Mouse (Mus musculus): ENCODE data around the gene Synpr.

Synpr gene

GRCm38 (mm10) chr14:13551209-13551608 is 266.6 kb downstream of the Synpr start:
- DNase-seq (ENCODE audit: low spot score): no peak

GRCm38 (mm10) chr14:13553616-13554370 is 269.2 kb downstream of the Synpr start:
- DNase-seq (ENCODE audit: low spot score): no peak

- no peak for DNase-seq (ENCODE audit: low spot score)
Measured at GRCm38 (mm10) chr14:13554631-13555030, 270.1 kb downstream of the Synpr start.

DNA sequence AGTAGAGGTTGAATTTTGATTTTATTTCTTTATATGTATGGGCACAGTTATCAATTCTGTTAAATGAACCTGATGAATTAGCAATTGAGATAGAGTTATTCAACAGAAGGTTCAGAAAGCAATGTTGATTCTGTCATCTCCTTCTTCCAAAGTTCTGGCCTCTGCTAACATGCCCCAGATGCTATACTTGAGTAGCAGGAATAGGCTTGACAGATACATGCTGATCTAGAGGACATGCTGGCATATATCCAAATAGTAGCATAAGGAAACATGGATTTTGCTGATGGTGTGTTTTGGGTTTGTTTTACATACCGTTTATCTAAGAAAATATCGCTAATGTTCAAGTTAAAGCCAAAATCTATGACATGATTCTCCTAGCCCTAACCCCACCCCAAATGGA is 273.5 kb downstream of the Synpr start:
- no peak for DNase-seq (ENCODE audit: low spot score)

GRCm38 (mm10) chr14:13567250-13567649 is 282.7 kb downstream of the Synpr start:
- DNase-seq (ENCODE audit: low spot score): no peak

- no peak for DNase-seq (ENCODE audit: low spot score)
Measured at GRCm38 (mm10) chr14:13567996-13568395, 283.4 kb downstream of the Synpr start.

DNA sequence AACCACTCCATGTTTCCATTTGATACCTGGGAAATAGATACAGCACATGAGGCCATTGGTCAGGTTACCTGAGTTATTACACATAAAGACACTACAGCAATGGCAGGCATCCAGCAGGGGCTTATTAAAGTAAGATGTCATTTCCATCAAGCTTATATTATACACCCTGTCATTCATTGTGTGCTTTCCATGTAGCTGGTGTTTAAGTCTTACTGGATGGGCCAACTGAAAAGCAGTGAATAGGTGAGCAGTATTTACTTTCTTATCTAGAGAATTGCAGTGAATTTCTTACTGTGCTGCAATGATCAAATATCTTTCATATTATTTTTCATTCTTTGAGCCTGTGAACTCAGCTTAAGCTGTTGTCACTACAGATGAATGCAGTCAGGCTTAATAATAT is 287.4 kb downstream of the Synpr start:
- no peak for DNase-seq (ENCODE audit: low spot score)

DNA sequence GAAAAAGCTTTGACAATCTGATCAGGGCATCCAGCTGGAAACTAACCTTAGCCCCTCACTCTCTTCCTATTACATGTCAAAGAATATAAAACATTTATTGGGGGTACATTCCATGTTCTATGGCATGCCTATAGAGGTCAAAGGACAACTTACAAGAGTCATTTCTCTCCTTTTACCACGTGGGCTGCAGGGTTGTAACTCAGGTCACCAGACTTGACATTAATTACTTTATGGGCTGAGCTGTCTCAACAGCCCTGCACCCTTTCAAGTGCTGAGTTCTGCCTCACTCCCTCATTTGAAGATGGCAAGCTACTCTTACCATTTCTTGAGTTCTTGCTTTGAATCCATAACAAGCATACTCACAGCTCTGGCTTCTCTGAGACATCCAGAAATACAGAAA is 287.9 kb downstream of the Synpr start:
- no peak for DNase-seq (ENCODE audit: low spot score)

DNA sequence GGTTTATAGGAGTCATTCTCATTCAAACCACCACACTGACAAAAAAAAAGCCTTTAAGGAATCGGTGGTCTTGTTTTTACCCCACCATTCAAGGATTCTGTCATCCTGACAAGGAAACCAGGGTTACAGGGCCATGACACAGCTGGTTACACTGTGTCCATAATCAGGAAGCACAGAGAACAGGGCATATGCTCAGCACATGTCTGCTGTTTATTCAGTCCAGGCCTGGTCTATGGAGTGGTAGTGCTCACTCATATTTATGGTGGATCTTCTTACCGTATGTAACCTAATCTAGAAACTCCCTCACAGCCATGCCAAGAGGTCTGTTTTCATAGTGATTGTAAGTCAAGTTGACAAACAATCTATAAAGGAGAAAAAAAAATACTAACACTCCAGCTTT is 293.5 kb downstream of the Synpr start:
- DNase-seq (ENCODE audit: low spot score): no peak

GRCm38 (mm10) chr14:13578744-13579143 is 294.2 kb downstream of the Synpr start:
- DNase-seq (ENCODE audit: low spot score): no peak

DNA sequence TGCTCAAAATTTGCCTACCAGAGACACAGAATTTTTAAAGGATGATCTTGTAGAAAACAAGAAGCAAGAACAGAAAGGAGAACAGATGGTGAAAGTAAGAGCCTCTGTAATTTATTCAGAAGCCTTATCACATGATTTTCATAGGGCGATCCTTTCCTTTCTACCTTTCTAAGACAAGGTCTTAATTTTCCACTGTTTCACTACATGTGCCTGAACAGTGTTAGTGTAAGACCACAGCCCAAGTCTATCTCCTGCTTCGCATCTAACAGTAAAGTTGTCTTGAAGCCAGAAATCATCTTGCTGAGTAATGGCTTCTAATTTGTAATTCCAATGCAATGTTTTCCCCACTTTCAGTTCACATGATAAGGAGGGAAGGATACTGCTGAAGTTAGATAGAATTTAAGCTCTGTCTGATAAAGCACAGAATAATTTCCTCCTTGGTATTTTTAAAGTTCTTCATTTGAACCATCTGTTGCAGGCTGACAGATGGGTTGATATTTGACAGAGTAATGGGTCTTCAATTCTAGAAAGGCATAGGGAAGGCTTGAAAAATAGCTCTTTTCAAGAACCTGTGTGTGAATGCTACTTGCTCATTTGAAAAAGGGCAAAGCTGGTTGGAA is 308.9 kb downstream of the Synpr start:
- DNase-seq (ENCODE audit: low spot score): no peak

- no peak for DNase-seq (ENCODE audit: low spot score)
Measured at GRCm38 (mm10) chr14:13596251-13596650, 311.7 kb downstream of the Synpr start.

DNA sequence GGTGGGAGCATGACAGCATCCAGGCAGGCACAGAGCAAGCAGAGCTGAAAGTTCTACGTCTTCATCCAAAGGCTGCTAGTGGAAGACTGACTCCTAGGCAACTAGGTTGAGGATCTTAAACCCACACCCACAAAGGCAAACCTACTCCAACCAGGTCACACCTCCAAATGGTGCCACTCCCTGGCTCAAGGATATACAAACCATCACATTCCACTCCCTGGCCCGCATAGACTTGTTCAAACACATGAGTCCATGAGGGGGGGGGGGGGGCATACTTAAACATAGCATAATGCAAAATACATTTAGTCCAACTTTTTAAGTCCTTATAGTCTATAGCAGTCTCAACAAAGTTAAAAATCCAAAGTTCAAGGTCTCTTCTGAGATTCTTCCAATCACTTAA is 312.6 kb downstream of the Synpr start:
- no peak for DNase-seq (ENCODE audit: low spot score)

- no peak for DNase-seq (ENCODE audit: low spot score)
Measured at GRCm38 (mm10) chr14:13620531-13620930, 336.0 kb downstream of the Synpr start.

- DNase-seq (ENCODE audit: low spot score): no peak
Measured at GRCm38 (mm10) chr14:13649865-13650264, 365.3 kb downstream of the Synpr start.

DNA sequence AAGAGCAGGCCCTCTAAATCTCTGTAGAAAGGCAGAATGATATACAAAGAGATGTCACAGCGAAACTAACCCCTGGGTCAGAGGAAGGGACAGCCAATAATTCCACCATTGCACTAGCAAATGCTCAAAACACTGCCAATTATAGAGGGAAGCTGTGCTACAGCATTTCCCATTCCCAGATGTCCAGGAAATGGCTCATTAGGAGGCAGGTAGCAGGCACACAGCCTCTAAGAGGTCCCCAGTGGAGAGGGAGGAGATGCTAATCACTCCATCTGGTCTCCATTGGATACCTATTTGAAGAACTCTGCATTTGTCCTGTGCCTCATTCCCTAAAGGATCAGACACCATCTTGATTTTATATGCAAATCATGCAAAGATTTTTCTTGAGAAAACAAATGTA is 366.5 kb downstream of the Synpr start:
- no peak for DNase-seq (ENCODE audit: low spot score)

DNA sequence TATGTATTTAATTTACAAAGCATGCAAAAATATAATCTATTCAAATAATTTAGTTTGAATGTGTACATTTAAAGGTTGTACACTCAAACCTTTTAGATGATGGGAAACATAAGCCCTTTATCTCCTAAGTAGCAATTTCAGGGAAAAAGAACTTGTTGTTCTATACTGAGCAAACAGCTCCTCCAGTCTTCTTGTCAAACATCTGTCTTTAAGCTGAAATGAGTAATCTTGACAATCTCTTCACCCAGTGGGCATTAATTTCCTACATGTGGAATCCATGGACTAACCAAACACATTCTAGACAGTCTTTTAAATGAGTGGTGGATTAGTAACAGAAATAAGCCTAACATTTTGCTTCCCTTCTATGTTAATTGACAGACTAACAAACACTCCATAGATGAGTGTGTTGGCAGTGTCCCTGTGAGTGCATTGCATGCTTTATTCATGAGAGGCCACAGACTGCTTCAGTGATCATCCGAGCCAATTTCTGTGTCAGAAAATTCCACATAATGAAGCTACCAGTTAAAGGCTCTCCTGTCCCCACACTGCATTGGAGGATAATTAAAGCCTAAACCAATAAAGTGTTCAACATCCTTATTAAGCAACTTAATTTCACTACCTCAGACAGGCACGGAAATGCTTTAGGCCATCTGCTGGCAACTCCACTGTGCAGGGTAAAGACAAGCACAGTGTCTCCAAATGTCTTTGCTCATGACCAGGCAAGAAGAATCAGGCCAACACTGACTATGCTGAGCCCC is 367.1 kb downstream of the Synpr start:
- no peak for DNase-seq (ENCODE audit: low spot score)

All from MN1 (cell line).